Mouse (Mus musculus): ENCODE measurements around the gene Acsf2.
"Not testable (repeated sequence)": the region's sequence is repeated elsewhere in the genome, so short reads cannot be mapped to it uniquely, and the experiment has no call there.

Acsf2 gene

GRCm38 (mm10) chr11:94601321-94602281, at the start of gene Acsf2:
Gene Acsf2 (minus strand): TSS chr11:94601871.
- peak; percentile 82 for DNase-seq

DNA sequence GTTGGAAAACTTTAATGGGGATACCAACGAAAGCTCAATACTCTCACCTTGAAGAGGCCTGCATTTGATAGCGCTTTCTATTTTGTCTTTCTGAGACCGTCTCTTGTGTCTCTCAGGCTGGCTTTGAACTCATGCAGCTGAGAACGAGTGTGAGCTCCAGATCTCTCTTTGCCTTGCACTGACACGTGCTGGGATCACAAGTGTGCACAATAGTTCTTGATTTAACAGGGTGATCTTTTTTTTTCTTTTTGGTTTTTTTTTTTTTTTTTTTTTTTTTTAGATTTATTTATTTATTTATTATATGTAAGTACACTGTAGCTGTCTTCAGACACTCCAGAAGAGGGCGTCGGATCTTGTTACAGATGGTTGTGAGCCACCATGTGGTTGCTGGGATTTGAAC, 49.6 kb upstream of the Acsf2 start:
- not testable (repeated sequence) for DNase-seq

- no peak for DNase-seq
These were observed 44.8 kb upstream of the Acsf2 start for GRCm38 (mm10) chr11:94646457-94646856.

DNA sequence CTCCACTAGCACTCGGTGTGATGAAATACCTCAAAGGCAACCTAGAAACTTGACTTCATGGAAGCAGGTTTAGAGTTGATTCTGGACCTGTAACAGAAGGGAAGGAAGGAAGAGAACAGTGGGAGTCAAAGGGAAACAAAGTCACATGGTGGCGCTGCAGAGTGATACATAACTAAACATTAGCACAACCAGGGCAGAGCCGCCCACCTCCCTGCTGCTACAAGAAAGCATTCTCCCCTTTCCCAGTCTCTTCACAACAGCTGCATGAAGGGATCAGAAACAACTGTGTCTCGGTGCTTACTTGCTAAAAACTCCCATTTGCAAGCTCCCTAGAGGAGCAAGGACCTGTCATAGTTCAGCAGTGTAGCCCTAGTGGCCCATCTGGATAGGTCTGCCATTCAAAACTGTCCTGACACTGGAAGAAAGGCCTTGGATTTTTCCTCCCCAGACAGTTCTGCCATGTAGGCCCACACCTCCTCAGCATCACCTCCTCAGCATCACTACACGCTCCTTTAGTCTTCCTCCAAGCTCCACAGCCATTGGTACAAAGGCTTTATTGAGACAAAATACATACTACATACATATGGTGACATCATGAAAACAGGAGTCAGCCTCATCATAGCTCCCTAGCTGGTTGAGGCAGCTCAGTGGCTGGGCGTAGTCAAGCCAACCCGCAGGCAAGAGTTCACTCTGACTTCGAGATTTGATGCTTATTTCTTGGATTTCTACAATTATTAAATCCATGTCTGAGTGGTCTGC, 43.0 kb upstream of the Acsf2 start:
- DNase-seq = no peak

DNA sequence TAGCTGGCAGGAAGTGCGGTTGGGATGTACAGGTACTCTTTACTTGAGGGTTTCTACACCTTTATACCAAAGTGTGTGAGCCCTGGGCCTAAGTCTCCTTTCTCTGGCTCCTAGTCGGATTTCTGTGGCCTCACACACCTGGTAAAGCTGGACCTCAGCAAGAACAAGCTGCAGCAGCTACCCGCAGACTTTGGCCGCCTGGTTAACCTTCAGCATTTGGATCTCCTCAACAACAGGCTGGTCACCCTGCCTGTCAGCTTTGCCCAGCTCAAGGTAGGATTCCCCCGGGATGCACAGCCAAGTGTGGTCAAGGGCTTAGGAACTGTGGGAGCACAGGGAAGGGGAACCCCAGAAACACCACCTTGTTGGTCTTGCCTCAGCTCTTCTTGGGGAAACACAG, 32.8 kb upstream of the Acsf2 start:
- peak; percentile 61 for DNase-seq

GRCm38 (mm10) chr11:94632988-94633387, 31.3 kb upstream of the Acsf2 start:
- no peak for DNase-seq

DNA sequence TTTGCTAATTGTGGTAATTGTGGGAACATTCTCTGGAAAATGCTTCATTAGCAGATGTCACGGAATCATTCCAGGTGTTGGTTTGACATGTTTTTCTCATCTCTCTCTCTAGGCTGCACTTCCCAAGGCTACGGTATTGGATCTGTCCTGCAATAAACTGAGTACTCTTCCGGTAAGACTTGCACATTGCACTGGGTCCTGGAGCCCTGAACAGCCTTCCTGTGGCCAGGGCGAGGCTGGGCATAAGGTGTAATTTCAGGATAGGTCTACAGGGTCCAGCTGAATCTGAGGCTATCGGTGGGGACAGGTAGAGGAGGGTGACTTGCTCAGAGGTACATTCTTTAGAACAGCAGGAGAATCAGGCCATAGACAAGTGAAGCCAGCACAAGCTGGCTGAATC, 30.3 kb upstream of the Acsf2 start:
- DNase-seq = no peak

DNA sequence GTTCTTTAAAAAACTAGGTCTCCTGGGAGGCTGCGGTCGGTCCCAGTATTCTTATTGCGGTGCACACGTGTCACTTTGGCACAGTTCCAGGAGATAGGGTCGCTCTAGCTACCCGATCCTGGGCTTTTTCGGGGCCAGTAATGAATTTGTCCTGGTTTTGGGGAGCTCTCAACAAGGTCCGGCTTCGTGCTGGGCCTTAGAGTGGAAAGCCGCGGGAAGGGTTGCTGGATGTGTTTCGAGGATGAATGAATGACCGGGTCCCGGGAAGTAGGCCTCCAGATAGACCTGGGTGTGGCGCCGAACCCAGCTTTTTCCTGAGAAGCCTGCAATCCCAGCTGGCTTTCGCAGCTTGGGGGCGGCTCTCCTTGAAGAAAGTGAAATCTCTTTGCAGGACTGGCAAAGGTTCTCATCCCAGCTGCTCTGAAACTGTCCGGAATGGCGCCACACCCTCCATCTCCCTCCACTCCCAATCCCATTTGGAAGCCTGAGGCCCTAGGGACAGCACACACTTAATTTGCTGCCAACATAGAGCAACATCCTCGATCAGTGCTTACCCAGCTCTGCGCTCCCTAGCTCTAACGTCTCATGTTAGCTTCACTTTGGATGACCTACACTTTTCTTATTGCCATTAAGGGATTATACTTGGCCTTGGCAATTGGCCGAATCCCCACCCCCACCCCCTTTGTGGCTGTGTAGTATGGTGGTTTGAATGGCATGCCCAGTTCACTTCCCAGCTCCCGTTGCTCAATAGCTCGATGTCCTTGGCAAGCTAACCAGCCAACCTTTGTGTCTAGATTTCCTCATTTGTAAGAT, 28.7 kb upstream of the Acsf2 start:
- peak; percentile 46 for DNase-seq

GRCm38 (mm10) chr11:94629884-94630198, 28.2 kb upstream of the Acsf2 start:
- no peak for DNase-seq

DNA sequence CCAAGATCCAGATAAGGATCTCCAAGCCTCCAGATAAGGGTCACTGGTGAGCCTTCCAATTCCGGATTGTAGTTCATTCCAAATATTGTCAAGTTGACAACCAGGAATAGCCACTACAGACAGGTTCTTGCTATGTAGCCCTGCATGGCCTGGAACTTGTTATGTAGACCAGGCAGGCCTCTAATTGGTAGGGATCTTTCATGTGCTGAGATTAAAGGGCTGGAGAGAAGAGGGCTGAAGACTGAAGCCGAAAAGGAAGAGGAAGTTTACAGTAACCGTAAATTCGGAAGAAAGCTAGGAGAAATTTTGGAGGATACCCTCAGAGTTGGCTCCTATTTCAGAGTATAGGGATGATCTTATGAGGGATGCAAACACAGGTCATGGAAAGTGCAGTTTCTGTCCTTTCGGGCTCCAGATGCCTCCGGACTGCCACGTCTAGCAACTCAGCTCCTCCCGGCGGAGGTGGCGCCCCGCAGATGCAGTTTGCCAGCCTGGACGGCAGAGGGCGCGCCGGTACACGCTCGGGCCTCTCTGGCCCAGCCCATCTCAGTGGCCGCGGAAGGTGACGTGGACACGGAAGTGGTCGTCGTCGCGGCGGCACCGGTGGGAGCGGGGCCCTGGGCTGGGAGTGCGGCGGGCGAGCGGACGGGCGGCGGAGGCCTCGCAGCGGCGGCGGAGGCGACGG, 27.7 kb upstream of the Acsf2 start, which contains the start of gene Lrrc59:
TSS of gene Lrrc59 (plus strand) at position 569 of the 685 bp plus-strand sequence.
- DNase-seq = peak; percentile 95

- no peak for DNase-seq
These were observed 20.5 kb upstream of the Acsf2 start for GRCm38 (mm10) chr11:94622162-94622561.

DNA sequence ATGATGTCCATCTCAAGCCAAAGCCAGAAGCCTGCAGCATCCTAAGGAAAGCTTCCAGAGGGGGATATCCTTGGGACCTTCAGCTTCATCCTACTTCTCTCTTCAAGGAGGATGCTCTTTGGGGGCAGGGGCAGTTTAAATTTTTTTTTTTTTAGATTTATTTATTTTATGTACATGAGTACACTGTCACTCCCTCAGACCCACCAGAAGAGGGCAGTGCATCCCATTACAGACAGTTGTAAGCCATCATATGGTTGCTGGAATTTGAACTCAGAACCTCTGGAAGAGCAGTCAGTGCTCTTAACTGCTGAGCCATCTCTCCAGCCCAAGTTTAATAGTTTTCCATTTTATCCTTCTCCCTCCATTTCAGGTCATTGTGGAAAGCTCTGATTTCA, 19.8 kb upstream of the Acsf2 start:
- DNase-seq = no peak

GRCm38 (mm10) chr11:94620766-94621457, 19.2 kb upstream of the Acsf2 start:
- DNase-seq = no peak

DNA sequence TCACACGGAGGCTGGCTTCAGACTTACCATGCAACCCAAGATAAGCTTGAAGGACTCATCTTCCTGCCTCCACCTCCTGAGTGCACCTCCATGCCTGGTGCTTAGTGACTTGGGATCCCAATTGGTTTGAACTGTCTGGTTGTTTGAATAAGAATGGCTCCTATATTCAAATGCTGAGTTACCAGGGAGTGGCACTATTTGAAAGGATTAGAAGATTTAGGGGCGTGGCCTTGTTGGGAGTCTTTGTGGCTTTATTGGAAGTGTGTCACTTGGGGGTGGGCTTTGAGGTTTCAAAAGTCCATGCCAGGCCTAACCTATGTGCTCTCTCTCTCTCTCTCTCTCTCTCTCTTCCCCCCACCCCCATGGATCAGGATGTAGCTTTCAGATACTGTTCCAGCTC, 16.0 kb upstream of the Acsf2 start:
- DNase-seq = no peak

DNA sequence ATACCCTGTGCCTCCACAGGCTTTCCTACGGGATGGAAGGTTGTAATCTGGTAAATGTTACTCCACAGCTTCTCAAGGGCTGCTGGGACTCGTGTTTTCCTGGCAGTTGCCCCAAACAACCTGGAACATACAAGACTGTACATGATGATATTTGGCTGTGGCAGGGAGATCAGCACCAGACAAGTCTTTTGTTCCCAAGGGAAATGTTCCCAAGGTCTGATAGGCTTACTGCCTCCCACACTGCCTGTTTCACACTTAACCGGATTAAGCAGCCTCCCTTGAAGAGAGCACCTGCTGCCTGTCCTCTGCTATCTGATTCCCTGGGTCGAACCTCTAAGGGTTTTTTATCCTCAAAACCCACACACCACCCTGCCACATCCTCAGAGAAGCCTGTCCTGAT, 13.8 kb upstream of the Acsf2 start:
- DNase-seq = no peak

DNA sequence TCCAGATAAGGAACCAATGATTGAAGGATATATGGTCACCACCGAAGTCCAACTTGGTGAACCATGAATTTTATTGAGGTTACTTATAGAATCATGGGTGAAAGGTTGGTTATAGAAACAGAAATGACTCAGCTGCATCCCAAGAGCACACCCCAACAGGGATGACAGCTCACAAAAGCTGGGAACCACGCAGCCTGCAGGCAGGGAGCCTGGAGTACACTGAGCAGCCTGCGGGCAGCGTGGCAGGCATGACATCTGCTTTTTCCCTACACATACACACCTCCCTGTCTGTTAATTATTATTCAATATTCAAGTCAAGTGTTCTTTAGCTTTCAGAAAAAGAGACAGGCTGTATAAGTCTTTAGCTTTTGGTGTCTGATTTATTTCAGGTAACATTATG, 12.9 kb upstream of the Acsf2 start:
- DNase-seq = no peak

- no peak for DNase-seq
These were observed 9.4 kb upstream of the Acsf2 start for GRCm38 (mm10) chr11:94610744-94611740.

DNA sequence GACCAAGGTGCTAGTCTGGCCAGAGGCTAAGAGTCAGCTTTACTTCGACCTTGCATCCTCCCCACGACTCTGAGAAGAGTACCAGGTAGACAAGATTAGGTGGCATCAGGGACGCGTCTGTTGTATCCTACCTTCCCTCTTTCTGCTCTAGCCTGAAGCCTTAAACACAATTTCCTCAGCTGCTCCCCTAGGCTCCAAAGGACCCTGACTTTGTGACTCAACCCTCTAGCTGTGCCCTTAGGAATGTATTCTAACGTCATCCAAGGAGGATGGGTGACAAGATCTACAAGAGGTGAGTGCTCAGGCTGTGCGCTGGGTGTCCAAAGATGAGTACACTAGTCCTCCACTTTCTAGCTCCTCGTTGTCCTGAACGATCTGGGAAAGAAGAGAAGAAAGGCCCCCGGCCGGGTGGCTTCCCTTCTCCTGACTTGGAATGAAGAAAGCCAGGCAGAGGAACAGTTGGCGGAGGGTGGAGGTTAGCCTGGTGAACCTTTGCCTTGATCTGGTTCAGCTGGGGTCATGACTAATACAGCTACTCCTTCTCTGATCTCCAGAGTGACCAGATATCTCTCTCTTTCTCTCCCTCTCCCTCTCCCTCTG, 785 bp upstream of the Acsf2 start:
- no peak for DNase-seq

DNA sequence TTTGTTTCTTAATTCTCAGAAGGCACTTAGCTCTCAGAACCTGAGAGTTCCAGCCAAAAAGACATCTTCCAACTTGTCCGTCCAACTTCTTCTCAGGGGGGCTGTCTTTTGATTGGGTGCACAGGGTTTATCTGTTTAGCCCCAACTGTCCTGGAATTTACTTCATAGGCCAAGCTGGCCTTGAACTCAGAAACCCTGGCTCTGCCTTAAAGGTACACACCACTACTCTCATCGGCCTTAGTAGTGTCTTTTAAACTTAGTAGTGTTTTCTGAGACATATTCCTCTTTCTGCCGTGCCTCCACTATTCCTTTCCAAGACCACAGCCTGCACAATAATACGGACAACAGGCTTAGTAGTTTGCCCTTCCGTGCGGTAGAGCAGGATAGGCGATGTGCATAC, 1.2 kb downstream of the Acsf2 start:
- no peak for DNase-seq

GRCm38 (mm10) chr11:94598437-94599120, 3.1 kb downstream of the Acsf2 start:
- no peak for DNase-seq

All from kidney, adult 18-20 months (tissue).